Mouse (Mus musculus) Muller cell, postnatal 12 days (primary cell): Measurements from ENCODE around the gene Itga6.

Experiments
- DNase-seq: peaks from one replicate; pipeline ENCODE4 v3.0.0-alpha.2; 2015; ENCODE audit errors: inconsistent ontology term

The Itga6 gene

DNA sequence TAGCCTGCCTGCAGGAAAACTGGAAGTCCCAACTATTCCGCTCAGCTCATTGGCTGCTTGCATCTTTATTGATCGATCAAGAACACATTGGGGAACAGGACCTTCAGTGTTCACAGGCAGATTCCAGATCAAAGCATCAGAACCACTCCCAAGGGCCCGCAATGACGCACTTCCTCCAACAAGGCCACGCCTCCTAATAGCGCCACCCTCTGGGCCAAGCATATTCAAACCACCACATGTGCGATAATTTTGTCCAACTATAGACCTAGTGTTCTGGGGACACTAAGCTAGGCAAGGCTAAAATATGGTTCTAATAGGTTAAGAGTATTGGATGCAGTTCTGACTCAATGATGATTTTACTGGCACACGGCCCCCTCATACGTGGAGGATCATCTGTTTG lies 15.7 kb downstream of the Itga6 start:
- no peak for DNase-seq

DNA sequence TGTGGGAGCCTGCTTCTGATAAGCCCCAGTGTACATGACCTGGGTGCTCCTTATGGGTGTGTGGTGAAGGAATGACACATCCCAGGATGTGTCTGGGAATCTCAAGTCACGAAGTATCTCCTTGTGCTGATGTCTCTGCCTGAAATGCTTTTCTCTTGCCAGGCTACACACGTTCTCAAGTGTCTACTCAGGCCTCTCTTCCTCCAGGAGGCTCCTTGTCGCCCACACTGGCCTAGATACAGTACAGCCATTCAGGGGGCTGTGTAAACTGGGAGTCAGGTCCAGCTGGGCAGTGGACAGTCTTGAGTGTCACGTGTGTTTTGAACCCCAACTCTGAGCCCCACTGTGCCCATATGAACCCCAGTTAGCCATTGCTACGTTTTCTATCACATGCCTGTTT lies 19.1 kb downstream of the Itga6 start:
- DNase-seq, result no peak

DNA sequence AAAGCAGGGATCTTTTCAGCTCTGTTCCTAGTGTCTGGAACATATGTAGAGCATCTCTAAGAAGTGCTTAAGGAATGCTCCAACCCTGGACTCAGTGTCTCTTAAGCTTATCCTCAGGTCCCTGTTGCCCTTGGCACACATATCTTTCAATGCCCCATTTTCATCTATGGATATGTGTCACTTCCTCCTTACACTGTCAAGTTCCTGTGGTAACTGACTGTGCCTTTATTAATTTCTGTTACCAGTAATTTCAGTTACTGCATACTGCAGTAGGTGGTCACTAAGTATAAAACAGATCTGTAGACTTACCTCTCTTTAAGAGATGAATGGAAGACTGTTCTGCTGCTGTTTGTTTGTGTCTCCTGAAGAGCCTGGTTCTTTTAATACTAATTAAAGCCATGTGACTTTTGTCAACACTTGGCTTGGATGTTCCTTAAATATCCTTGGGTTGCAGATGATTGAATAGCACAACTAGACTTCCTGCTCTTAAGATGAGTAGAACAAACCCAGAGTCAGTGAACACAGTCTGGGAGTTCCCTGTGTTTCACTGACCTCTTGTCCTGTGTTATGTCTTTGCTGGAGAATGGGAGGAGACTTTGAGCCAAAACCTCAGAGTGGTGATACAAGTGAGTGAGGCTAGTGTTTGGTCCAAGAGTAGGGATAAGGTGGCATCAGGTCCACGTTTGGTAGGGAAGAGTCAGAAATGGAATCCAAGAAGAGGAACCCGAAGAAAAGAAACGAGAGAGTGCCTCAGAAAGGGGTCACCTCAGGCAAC lies 19.7 kb downstream of the Itga6 start:
- DNase-seq, result no peak

DNA sequence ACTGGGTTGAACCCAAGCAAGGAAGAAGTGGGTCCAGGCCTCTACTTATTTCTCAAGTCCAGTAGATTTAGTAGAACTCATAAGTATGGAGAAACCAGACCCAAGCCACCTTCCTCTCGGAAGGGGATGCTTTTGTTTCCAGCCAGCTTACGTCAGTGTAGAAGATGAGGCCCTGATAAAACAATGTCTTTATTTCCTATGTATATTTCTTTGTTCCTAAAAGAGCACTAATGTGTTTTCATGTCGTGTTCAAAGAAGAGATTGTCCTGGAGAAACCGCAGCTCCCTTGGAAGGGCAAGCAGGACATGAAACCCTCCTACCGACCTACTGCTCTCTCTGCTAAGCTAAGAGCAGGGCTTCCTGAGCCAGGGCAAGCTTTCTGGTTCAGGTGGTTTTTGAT lies 20.6 kb downstream of the Itga6 start:
- no peak for DNase-seq

DNA sequence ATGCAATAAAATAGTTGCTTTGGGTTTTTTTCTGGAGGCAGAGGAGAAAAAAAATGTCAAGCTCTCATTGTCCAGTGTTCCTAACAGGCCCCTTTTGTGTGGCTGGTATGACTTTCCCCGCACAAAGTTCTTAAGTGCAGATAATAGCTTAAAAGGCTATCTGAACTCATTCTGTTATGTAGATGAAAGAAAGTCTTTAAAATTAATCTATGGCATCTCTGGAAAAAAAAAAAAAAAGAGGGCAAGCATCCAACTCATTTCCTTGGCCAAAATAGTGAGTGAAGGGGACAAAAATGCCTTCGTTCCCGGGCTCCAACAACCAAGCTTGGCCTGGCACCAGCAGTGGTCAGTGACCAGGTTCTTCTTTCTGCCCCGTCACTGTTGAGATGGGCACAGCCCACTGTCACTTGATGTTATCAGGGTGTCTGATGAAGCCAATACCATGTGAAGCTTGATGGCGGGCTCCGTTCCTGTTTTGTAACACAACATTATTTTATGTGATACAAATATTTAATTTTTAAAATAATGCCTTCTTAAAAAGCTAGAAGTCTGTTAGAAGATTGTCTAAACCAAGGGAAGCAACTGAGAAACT lies 21.7 kb downstream of the Itga6 start:
- DNase-seq, result peak; percentile 68

DNA sequence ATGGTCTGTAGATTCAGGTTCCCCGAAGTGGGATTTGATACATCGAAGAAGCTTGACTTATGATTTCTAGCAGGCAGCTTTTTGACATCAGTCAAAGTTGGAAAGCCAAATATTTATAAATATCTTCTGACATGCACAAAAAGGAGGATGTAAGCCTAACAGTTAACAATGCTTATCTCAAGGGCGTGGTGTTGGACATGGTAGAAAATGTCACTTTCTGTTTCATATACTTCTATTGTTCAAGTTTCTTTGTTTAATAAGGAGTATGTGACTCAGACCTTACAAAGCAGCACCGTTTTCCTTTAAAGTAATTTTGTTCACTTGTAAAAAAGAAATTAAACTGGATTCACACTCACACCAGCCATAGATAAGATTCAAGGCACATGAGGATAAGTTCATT lies 26.3 kb downstream of the Itga6 start:
- DNase-seq, result no peak

DNA sequence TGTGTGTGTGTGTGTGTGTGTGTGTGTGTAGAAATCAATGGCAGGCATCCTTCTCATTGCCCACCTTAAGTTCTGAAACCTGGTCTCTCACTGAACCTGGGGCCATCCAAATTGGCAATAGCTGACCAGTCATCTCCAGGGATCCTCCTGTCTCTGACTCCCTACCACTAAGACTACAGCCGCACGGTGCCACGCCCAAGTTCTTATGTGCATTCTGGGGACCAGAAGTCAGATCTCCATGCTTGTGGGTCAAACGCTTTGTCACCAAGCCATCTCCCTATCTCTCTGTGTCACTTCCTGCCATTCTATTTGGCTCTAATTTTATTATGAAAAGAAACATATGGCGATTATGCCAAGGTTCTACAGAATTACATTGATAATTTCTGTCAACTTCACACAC lies 28.3 kb downstream of the Itga6 start:
- no peak for DNase-seq

DNA sequence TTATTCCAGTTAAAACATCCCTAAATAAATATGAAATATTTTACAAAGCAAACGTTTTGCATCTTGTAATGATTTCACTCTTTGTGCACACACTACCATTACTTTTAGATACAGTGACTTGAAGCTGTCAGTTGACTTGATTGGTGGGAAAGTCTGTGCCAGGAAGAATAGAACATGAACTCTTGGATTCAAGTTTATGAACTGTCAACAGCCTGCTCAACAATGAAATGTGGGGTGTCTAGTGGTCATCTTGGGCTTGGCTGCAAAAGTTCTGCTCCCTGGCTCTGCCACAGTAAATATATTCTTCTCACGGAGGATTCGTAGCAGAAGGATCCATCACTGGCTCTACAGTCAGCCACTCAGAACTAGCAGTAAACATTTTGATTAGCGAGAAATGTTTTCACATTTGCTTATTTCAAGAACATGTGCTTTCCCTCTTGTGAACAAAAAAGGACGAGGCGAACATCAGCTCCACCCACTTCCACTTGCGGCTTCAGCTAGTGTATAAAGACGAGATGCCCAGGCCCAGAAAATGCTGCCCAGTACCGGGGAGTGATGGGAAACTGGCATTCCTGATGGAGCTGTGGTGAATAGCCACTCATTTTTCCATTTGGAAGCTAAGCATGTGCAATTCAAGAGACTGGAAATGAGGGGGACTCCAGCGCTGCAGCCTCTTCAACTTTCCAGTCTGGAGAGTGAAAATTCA lies 29.0 kb downstream of the Itga6 start:
- peak; percentile 34 for DNase-seq

DNA sequence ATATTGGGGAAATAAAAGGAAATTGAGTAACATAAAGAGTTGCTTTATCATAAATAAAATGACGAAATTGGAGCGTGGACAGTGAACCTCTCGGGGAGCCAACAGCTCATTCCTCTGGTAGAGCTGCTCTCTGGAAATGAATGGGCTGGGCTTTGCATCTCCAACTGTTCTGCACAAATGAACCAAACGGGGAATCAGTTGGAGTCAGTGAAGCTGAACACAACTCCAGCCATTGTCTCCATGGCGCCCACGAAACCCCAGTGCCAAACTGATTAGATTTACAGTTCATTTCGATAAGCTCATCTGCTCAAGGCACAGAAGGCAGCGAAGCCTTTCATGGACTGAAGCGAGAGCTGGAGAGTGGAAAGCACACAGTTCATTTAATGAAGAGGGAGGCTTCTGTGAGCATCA lies 29.8 kb downstream of the Itga6 start:
- DNase-seq, result peak; percentile 85

DNA sequence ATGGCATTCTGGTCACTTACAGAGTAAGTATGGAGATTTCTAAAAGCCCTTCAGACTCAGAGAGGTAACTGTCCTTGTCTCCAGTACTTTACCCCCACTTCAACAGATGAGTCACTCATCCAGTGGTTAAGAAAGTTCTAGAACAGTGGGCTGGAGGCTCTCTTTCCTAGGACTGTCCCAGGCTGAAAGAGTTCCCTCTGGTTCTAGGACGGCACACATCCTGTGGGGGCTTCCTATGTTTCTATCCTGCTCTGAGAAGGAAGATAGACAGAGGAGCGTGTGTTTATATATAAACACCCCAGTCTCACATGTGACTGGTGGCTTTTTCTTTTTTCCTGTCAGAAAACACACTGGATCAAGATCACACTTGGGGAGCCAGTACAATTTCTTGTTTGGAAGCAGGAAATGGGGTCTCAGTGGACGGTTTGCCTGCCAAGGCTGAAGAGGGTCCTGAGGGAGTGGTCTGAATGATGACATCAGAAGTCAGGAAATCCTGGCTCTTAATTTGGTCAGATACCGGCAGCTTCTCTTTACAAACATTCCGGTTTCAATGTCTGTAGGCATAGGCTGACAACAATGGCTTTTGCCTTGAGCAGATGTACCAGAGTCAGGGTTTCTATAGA lies 34.0 kb downstream of the Itga6 start:
- no peak for DNase-seq

DNA sequence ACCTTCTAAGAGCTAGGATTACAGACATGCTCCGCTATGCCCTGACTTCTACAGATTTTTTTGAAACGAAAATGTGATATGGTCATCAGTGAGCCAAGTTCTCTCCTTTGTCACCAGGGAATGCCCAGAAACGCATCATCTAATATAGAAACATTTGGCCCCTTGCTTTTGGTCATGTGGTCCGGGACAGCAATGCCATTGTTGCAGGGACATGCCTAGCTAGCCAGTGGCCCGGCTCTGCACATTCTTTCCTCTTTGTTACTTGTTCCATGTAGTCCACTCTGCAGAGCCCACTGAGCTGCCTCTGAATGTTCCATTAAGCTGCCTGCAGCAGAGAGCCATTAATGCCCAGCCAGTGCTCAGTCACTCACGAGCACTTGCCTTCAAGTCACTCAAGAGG lies 34.6 kb downstream of the Itga6 start:
- DNase-seq, result peak; percentile 65

DNA sequence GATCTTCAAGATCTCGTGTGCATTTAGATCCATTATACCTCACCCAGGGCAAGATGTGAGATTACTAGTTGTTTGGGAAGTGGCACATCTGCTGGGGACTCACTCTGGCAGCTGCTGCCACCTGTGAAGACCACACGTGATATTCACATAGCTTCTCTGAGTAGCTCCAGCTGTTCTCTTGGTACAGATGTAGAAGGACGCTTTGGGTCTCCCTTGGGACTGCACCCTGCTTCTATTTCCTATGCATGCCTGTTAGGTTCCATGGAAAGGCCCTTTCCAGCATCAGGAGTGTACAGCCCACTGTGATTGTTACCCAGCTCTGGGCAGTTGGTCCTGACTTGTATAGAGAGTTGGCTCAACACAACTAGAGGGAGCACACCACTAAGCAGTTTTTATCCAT lies 39.8 kb downstream of the Itga6 start:
- no peak for DNase-seq

DNA sequence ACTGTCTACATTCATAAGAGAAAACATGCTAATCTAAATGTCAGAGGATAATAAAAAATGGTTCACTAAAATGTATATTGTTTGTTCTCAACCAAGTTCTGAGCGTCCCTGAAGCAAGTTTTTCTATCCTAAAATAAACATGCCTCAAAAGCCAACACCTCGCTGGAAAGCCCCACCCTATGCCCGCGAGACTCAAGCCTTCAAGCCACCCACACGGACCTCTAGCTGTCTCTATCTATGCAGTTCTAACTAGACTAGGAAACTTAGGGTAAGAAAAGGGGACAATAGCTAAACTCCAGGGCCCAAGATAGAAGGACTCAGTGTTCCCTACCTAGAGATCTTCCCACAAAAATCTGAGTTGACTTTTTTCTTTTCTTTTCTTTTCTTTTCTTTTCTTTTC lies 40.6 kb downstream of the Itga6 start:
- DNase-seq, result no peak

DNA sequence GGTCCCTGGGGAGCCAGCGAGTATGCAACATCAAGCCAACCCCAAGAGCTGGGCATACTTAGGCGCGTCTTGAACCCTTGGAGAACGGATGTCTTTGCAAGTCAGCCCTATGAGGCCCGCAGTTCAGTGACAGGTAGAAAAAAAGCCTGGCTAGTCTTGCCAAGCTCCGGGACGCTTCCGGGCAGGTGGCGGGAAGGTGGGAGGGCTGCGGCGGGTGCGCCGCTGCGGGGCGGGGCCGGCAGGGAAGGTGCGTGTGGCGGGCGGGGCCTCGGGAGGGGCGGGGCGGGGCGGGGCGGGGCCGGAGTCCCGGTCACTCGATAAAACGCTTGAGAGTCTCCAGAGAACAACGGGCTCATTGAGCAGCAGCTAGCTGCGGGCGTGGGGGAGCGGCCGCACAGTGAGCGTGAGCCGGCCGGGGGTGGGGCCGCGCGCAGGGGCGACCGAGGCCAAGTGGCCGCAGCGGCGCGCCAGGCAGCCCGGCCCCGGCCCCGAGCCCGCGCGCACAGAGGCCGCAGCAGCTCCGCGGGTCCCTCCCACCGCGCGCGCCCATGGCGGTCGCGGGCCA lies 41.3 kb downstream of the Itga6 start:
- peak; percentile 89 for DNase-seq

DNA sequence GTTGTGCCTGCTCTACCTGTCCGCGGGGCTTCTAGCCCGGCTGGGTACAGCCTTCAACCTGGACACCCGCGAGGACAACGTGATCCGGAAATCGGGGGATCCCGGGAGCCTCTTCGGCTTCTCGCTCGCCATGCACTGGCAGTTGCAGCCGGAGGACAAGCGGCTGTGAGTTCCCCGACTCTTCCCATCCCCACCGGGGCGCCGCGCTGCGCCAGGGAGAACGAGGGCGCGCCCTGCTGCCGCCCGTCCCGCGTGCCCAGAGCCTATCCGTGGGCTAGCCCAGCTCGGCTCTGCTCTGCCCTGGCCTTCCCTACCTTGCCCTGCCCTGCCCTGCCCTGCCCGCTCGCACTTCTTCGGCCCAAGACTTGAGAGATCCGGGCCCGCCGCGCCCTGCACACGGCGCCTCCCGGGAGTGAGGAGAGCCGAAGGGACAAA lies 41.8 kb downstream of the Itga6 start:
- DNase-seq, result peak; percentile 75

DNA sequence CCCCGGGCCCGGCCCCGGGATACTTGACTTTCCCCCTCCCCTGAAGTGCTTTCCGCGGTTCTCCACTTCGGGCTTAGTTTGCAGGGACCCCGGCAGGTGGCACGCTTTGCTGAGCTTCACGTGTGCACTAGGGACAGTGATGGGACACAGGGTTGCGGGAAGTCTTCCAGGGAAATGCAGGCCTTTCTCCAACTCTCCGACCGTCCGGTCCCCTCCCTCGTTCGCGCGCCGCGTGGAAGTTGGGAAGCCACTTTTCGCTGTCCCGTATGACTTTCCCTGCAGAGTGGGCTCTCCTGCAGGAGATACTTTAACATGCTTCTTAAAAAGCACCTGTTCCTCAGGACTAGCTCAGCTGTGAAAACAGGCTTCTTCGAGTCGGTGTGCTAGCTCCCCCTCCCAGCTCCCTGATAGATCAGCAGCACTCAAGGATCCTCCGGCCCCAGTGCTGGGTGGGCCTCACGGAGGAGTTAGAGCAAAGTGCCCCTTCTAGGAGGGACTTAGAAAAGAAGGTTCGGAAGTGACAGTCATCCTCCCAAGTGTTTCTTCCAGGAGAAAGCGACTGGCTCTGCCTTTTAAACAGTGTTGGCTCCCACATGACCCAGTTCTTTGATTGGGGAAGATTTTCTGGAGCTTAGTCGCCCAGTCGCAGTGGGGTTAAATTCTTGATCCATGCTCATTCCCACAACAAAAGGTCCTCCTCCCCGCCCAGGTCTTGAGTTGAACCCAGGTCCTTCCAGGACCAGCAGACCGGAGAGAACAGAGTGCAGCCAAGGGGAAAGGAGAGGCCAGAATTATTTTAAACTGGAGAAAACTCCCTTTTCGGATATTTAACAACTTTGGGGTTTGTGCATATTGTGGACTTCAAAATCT lies 42.4 kb downstream of the Itga6 start:
- DNase-seq, result peak; percentile 57

DNA sequence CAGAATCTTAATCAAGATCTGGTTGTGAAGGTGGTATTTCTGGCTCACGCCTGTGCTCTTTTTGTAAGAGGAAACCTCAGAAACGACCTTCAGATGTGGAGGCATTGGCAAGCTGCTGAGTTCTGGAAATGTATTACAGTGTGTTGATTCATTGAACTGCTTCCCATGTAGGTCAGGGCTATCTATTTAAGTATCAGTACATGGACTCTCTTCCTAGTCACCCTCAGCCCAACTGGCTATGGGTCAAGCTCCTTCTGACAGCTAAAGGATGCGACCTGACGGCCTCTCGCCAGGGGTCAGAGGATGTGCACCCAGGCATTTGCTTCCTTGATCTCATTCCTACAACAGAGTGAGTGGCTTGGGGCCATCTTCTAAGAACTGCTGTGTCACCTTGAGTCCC lies 45.3 kb downstream of the Itga6 start:
- no peak for DNase-seq

DNA sequence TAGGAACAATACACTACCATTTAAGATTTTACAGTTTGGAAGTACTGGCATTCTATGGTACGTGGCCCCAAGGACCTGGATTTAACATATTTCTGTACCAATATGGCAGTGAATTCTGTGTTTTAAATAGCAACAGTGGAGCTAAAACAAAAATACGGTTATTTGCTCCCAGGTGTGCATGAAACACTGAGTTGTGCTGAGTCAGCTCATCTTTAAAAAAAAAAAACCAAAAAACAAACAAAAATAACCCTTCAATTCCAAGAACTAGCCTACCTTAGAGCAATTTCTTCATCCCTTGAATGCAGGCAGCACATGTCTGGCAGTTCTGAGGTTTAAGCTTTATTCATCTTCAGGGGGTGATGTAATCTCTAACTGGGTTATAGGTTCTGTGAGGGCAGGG lies 45.8 kb downstream of the Itga6 start:
- no peak for DNase-seq

DNA sequence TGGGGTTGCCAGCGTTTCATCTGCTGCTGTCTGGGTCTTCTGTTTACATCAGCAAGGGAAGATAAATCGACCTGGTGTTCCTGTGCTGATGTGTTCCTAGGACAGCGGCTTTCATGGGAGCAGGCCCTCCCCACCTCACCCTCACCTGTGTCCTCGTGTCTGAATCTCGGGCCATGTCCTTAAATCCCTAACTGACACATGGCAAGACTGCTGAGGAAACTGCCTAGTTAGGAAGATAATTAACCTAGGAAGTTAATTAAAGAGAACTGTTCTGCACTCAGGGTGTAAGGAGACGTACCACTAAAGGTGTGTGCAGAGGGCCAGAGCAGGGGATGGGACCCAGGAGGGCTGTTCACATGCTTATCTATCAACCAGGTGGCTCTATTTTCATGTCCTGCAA lies 48.7 kb downstream of the Itga6 start:
- no peak for DNase-seq

DNA sequence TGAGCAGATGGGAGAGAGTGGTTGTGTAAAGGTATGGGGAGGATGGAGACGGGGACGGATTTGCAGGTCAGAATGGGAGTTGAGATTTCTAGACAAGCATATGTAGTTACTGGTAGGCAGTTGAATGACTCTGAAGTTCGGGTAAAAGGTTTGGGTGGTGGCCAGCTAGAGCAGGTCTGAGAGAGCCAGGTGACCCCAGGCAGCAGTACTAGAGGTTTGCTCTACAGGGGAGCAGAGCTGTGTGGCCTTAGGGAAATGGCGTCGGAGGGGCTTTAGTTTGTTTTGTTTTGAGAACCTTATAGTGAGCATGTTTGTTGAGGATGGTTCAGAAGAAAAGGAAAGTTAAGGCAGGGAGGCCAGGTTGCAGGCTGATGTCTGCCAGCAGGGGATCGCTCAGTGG lies 51.4 kb downstream of the Itga6 start:
- DNase-seq, result no peak

DNA sequence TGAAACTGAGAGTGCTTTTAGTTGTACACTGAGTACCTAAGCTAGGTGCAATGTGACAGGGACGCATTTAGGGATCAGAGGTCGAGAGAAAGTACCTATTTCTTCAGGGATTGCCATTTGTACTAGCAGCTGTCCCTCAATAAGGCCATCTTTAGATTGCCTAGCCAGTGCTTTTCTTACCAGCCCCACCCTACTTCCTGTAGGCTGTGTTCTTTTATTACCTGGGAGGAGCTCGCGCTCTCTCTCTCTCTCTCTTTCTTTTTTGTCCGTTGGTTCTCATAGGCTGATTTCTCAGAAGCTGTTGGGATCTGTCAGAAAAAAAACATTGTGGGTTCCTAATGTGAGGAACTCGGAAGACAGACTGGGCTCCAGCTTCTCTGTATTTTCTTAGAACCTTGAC lies 55.4 kb downstream of the Itga6 start:
- no peak for DNase-seq
